Mouse (Mus musculus) limb, embryonic 11.5 days (tissue): Measurements from ENCODE around the gene Prpsap1. TPM values are rescaled to one million over a fixed set of nuclear protein-coding genes. Genes with fewer than 3 reads are reported as not detected.

Source experiments
- ATAC-seq: fragments of 200-750 bp; cut with Nextera tagmentation; 2 replicates; pipeline ENCODE4 v1.8.0; 2017; ENCODE audit warnings: low read depth; ENCODE audit not compliant: insufficient number of reproducible peaks, low FRiP score, low TSS enrichment
- DNase-seq: peaks from one replicate; pipeline ENCODE4 v3.0.0-alpha.2; 2015; ENCODE audit warnings: low spot score
- H3K27ac ChIP-seq: fragments of 300-500 bp; sonication (generic); replicated peaks from 2 replicates; pipeline ENCODE4 v1.5.1; 2014; ENCODE audit warnings: low read depth, mild to moderate bottlenecking, low read length
- H3K27me3 ChIP-seq: fragments of 300-500 bp; sonication (generic); 2 replicates; pipeline ENCODE4 v1.6.1; 2014; ENCODE audit warnings: mild to moderate bottlenecking, low read length, mixed read lengths; ENCODE audit not compliant: control insufficient read depth, insufficient read depth
- H3K36me3 ChIP-seq: fragments of 300-500 bp; sonication (generic); 2 replicates; pipeline ENCODE4 v1.6.1; 2014; ENCODE audit warnings: mild to moderate bottlenecking, low read length, moderate library complexity, mixed read lengths; ENCODE audit not compliant: control insufficient read depth, insufficient read depth
- H3K4me1 ChIP-seq: fragments of 300-500 bp; sonication (generic); 2 replicates; pipeline ENCODE4 v1.6.1; 2014; ENCODE audit warnings: low read length, mixed read lengths; ENCODE audit not compliant: control insufficient read depth, insufficient read depth
- H3K4me2 ChIP-seq: fragments of 300-500 bp; sonication (generic); 2 replicates; pipeline ENCODE4 v1.6.1; 2014; ENCODE audit warnings: low read depth, mild to moderate bottlenecking, moderate library complexity; ENCODE audit not compliant: severe bottlenecking
- H3K4me3 ChIP-seq: fragments of 300-500 bp; sonication (generic); 2 replicates; pipeline ENCODE4 v1.5.1; 2014; ENCODE audit warnings: low read depth, low read length
- H3K9ac ChIP-seq: fragments of 300-500 bp; sonication (generic); 2 replicates; pipeline ENCODE4 v1.6.1; 2014; ENCODE audit warnings: mild to moderate bottlenecking, low read length
- H3K9me3 ChIP-seq: fragments of 300-500 bp; sonication (generic); 2 replicates; pipeline ENCODE4 v1.6.1; 2016; ENCODE audit warnings: low read length; ENCODE audit not compliant: control insufficient read depth
- WGBS: fragments of 180-500 bp; shearing (Covaris S2); extraction: QIAGEN DNeasy Blood & Tissue Kit; methylation state at CpG from one replicate; pipeline ENCODE4 v1.1.7; 2014; 5-methylcytosine and 5-hydroxymethylcytosine counted together
- polyA plus RNA-seq: library from polyadenylated mRNA; unstranded; fragments of >200 nt; fragmentation: Nextera tagmentation; extraction: Ambion mirVana; gene quantifications from 2 replicates; pipeline ENCODE4 v1.2.1, GENCODE M21; 2014

Prpsap1 gene
- polyA plus RNA-seq, 1 experiment from 2014 or later = 183 TPM

DNA sequence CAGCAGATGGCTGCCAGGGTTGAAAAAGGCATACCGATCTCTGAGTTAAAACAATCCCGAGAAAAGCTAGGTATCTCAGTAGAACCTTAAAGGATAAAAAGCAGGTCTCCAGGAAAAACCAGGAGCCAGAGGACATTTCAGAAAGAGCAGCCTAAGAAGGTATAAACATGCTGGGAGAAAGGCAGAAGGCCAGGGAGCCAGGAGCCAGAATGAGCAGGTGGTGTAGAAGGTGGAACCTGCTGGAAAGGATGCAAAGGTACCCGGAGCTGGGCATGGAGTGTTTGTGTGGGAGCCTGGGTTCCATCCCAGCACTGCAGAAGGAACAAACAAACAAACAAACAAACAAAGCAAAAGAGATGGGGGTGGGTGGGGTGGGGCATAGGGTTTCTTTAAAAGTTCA, 44.7 kb downstream of the Prpsap1 start:
- Histone ChIP-seq H3K36me3 (no peaks in the 10 kb centered on the region), H3K27ac (no peak overlapping the region), H3K9me3 (no peaks in the 10 kb centered on the region; the same call in 1 of the 2 replicates), H3K27me3 (peaks cover 11% of the 10 kb centered on the region), H3K4me2 (no peak overlapping the region), H3K4me3 (no peak overlapping the region), H3K9ac (no peak overlapping the region), H3K4me1 (no peaks in the 10 kb centered on the region)
- ATAC-seq (no peak), DNase-seq (no peak)
- 93% methylated on average over 3 of the region's 3 CpGs for WGBS

DNA sequence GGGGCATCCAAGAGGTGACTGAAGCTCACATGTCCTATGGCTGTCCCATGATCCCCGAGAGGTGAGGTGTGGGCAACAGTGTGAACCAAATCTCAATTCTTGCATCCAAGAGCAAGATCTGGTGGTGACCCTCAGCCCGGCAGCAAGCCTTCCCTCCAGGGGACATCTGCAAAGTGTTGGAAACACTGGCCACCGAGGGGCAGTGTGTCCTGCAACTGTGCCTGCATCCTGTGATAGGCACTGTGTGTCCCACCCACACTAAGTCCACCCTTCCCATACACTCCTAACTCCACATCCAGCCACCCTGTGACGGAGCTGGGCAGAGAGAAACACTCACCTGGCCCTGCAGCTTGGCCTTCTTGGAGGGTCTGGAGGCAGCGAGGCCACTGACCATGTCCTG, 46.2 kb downstream of the Prpsap1 start:
- Histone ChIP-seq H3K36me3 (no peaks in the 10 kb centered on the region), H3K27me3 (peaks cover 11% of the 10 kb centered on the region), H3K4me2 (no peak overlapping the region), H3K27ac (no peak overlapping the region), H3K4me3 (no peak overlapping the region), H3K4me1 (no peaks in the 10 kb centered on the region), H3K9me3 (no peaks in the 10 kb centered on the region; the same call in 1 of the 2 replicates), H3K9ac (no peak overlapping the region)
- 71% methylated on average over 5 of the region's 5 CpGs for WGBS
- no peak for ATAC-seq
- DNase-seq = no peak

DNA sequence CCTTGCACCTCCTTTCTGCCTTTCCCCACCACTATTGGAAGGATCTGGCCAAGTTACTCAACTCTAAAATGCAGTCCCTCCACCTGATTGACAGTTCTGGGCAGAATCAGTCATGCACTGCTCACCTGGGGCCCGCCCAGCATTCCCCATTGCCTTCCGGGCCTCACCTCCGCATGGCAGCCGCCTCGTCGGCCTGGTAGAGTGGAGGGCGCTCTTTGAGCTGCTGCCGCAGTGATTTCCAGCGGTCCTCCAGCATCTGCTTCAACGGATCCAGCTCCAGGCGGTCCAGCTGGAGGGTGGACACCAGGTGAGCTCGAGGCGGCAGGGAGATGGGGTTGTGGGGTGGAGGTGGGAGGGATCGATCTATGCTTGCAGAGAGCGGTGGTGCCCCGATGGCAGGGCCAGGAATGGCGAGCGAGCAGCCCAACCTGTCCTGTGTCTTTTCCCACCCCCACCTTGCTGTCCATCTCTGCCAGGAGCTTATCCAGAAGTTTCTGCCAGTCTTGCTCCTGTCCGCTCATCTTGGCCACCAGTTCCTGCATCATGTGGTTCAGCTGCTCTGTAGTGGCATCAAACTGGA, 47.6 kb downstream of the Prpsap1 start:
- Histone ChIP-seq H3K27ac (no peak overlapping the region), H3K4me3 (no peak overlapping the region), H3K4me2 (no peak overlapping the region), H3K27me3 (peaks cover 11% of the 10 kb centered on the region), H3K36me3 (no peaks in the 10 kb centered on the region), H3K4me1 (no peaks in the 10 kb centered on the region), H3K9me3 (no peaks in the 10 kb centered on the region; the same call in 1 of the 2 replicates), H3K9ac (no peak overlapping the region)
- DNase-seq (no peak), ATAC-seq (no peak)
- 11% methylated on average over 19 of the region's 19 CpGs for WGBS

DNA sequence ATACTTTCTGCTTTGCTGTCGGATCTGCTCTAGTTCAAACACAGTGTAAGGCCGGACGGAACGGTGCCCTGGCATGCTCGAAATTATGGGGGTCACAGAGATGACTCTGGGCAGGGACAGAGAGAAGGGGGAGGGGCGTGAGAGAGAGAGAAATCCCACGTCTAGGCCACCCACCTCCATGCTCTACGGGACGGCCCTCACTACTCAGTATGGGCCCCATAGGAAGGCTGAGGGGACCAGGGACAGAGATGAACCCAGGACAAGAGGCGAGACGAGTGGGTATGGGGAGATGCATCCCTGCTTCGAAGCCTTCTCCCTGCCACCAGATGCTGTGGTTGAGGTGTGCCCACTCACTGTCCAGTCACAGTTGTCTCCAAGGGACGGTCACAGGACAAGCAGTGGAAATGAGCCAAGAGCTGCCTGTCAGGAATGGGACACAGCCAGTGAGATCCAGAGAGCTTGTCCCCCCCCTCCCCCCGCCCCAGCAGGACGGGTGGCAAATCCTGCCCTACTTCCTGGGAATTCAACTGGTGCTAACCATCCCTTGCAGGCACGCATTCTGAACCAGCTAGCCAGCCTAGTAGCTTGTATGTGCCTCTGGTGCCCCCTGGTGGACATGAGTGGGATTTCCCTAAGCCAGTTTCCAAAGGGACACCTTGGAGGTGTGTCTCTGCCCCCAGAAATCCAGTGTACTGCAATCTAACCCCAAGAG, 48.2 kb downstream of the Prpsap1 start:
- H3K9me3 ChIP-seq = no peaks in the 10 kb centered on the region; the same call in 1 of the 2 replicates
- no peaks in the 10 kb centered on the region for H3K4me1 ChIP-seq
- H3K36me3 ChIP-seq = no peaks in the 10 kb centered on the region
- no peak overlapping the region for H3K4me2 ChIP-seq
- no peak overlapping the region for H3K4me3 ChIP-seq
- DNase-seq (peak; percentile 99), ATAC-seq (peak; percentile 53)
- H3K9ac ChIP-seq = no peak overlapping the region
- H3K27ac ChIP-seq = no peak overlapping the region
- WGBS = 27% methylated on average over 16 of the region's 16 CpGs
- H3K27me3 ChIP-seq = peaks cover 11% of the 10 kb centered on the region

DNA sequence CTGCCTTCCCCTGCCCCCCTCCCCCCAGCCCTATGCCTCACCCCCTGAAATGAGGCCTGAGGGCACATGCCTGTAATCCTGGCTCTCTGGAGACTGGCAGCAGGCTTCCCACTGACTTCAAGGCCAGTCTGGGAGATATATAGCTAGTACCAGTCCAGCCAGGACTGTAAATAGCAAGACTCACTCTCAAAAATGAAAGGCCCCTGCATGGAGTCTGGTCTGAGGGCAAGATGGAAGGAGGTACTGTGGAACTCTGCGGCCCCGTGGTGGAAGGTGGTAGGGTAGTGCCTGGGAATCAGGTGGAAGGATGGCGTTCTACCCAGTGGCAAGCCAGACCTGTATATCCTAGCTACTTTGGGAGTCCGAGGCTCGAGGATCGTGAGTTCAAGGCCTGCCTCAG, 50.1 kb downstream of the Prpsap1 start:
- Histone ChIP-seq H3K4me3 (no peak overlapping the region), H3K36me3 (peaks cover 3% of the 10 kb centered on the region; the same call in 1 of the 2 replicates), H3K27ac (no peak overlapping the region), H3K4me1 (no peaks in the 10 kb centered on the region), H3K9ac (no peak overlapping the region), H3K4me2 (no peak overlapping the region), H3K27me3 (peaks cover 11% of the 10 kb centered on the region), H3K9me3 (no peaks in the 10 kb centered on the region)
- no peak for ATAC-seq
- no peak for DNase-seq
- 89% methylated on average over 6 of the region's 6 CpGs for WGBS

DNA sequence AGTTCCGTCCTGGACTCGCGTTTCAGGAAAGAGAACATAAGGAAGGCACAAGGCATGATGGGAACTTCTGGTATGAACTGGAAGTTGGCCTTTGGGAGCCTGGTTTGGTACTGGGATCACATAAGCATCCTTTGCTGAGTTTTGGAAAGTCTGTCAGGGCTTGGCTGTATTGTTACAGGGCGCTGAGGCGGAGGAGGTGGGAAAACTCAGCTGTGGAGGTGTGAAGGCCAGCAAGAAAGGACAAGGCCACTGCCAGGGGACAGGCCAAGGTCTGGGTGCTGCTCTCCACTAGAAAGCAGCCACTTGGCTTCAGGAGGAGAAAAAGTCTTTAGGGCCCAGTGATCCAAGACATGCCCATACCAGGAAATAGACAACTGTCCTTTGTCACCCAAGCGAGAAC, 50.7 kb downstream of the Prpsap1 start:
- no peak overlapping the region for H3K27ac ChIP-seq
- DNase-seq = no peak
- no peaks in the 10 kb centered on the region for H3K4me1 ChIP-seq
- ATAC-seq = no peak
- no peak overlapping the region for H3K9ac ChIP-seq
- no peaks in the 10 kb centered on the region for H3K9me3 ChIP-seq
- peaks cover 11% of the 10 kb centered on the region for H3K27me3 ChIP-seq
- peaks cover 4% of the 10 kb centered on the region; the same call in 1 of the 2 replicates for H3K36me3 ChIP-seq
- no peak overlapping the region for H3K4me2 ChIP-seq
- WGBS = 80% methylated on average over 6 of the region's 6 CpGs
- no peak overlapping the region for H3K4me3 ChIP-seq

DNA sequence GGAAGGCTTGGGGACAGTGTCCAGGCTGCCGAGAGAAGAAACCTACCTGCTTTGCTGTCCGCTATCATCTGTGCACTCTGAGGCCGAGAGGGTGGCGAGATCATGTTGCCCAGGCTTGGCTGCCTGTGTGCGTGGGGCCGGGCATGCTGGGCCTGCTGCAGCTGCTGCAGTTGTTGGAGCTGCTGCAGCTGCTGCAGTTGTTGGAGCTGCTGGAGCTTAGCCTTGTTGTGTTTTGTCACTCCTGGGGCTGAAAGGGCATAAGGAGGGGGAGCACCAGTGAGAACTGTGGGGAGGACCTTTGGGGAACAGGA, 51.2 kb downstream of the Prpsap1 start:
- Histone ChIP-seq H3K9ac (no peak overlapping the region), H3K4me3 (no peak overlapping the region), H3K27ac (no peak overlapping the region), H3K27me3 (peaks cover 11% of the 10 kb centered on the region), H3K4me2 (no peak overlapping the region), H3K4me1 (no peaks in the 10 kb centered on the region), H3K9me3 (no peaks in the 10 kb centered on the region), H3K36me3 (peaks cover 4% of the 10 kb centered on the region; the same call in 1 of the 2 replicates)
- no peak for ATAC-seq
- no peak for DNase-seq
- WGBS = 77% methylated on average over 6 of the region's 6 CpGs

DNA sequence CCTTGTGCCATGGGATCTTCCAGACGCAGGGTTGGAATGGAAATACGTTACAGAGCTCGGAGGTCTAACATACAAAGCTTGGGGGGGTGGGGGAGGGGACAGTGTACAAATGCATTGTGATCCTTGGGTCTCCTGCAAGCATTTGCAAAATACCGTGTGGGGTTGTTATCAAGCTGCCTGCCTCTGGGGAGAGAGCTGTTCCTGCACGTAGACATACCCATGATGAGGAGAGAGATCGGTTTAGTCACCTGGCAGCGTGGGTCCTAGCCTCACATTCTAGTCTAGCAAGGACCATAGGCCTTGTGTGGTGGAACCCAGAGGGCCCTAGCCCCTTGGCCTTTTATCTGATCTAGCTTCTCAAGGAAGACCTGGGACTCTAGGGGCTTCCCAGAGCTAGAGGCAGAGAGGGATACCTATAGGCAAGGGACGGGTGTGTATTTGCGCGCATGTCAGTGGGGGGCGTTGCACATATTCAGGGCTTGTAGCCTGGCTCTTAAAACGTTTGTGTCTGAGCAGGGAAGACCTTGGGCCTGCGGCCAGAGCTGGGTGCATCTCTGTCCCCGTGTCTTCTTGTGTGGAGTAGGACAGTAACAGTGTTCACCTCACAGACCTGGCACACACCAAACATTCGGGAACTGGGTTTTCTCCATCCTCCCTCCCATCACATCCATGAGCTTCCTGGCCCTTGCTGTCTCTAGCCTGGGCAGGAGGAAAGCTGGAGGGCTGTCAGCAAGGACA, 51.7 kb downstream of the Prpsap1 start:
- Histone ChIP-seq H3K9ac (no peak overlapping the region), H3K27me3 (peaks cover 10% of the 10 kb centered on the region), H3K27ac (no peak overlapping the region), H3K9me3 (no peaks in the 10 kb centered on the region), H3K4me3 (no peak overlapping the region), H3K36me3 (peaks cover 7% of the 10 kb centered on the region; the same call in 1 of the 2 replicates), H3K4me1 (no peaks in the 10 kb centered on the region), H3K4me2 (no peak overlapping the region)
- ATAC-seq (no peak), DNase-seq (no peak)
- WGBS = 85% methylated on average over 15 of the region's 15 CpGs
